Mouse (Mus musculus): ENCODE data around the gene Nkx2-1. TPM values are rescaled to one million over a fixed set of nuclear protein-coding genes. Genes with fewer than 3 reads are reported as not detected.

Gene Nkx2-1
- total and polyA plus RNA-seq, 3 experiments: 0.68 TPM; not detected in 2

DNA sequence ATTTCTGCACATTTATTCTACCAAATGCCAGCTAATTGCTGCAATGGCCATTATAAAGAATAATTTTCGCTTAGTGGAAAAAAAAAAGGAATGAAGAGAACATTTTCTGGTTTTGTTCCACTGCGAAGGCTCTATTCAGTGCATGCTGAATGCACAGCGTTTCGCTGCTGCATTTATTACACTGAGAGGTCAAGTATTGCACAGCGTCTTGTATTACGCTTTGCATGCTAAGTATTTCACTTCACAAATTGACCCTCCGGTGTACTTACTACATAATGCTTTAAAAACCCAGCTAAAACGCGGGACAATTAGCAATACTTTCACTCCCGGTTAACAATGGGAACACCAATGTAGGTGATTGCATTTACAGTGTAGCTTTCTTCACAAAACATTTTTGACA, 54.1 kb downstream of the Nkx2-1 start:
- H3K79me2 ChIP-seq (replicated peaks; ENCODE audit: control insufficient read depth, insufficient read depth, low read length): no peaks in the 10 kb centered on the region
- intact Hi-C loops (cut with DNase I): no loop called here
- H3K27ac ChIP-seq: no peak overlapping the region
- TF ChIP-seq POLR2A (IDR thresholded peaks at IDR 0.05; ENCODE audit: insufficient read depth, low read depth, low read length): no peak
- no peak for TF ChIP-seq CTCF (IDR thresholded peaks at IDR 0.05)
- TF ChIP-seq EP300 (IDR thresholded peaks at IDR 0.05; ENCODE audit: insufficient read depth, low read depth, low read length): no peak
- no peaks in the 10 kb centered on the region for H3K4me1 ChIP-seq (ENCODE audit: control insufficient read depth, insufficient read depth, low read length)
- no peaks in the 10 kb centered on the region for H3K27me3 ChIP-seq (ENCODE audit: control insufficient read depth, insufficient read depth, low read length)
- no peak for DNase-seq
- H3K9ac ChIP-seq (ENCODE audit: low read depth, low read length): no peak overlapping the region
- no peaks in the 10 kb centered on the region for H3K36me3 ChIP-seq (ENCODE audit: control insufficient read depth, insufficient read depth, low read length)
- H3K4me3 ChIP-seq: no peak overlapping the region
- WGBS: 83% methylated on average over 10 of the region's 10 CpGs

Other genes with a start within 250 kb of the Nkx2-1 start
- 1 to 10 TPM; 5.0 to 7.7 TPM for gene Mbip, start 191.0 kb downstream of the Nkx2-1 start, total RNA-seq (2021)
- gene Mbip, start 191.0 kb downstream of the Nkx2-1 start, polyA plus RNA-seq (2012; rRNA removed): 4.9 and 9.8 TPM in 2 replicates
- not detected for gene Nkx2-9, start 76.4 kb upstream of the Nkx2-1 start, total RNA-seq (2021)
- gene Nkx2-9, start 76.4 kb upstream of the Nkx2-1 start, polyA plus RNA-seq (2012; rRNA removed): 0.18 TPM in 1 of 2 replicates, not detected in the other
- gene Pax9, start 154.9 kb upstream of the Nkx2-1 start, total RNA-seq (2021): under 1 TPM in 1 of 2 experiments, not detected in 1; 0.26 TPM
- 0.20 and 0.47 TPM in 2 replicates for gene Pax9, start 154.9 kb upstream of the Nkx2-1 start, polyA plus RNA-seq (2012; rRNA removed)

All from heart, adult 2 months (tissue).